Mouse (Mus musculus): Measurements from ENCODE around the gene Tspan10.

The Tspan10 gene

GRCm38 (mm10) chr11:120493351-120493750, 50.9 kb downstream of the Tspan10 start:
- no peak for DNase-seq

GRCm38 (mm10) chr11:120493911-120494310, 51.5 kb downstream of the Tspan10 start:
- no peak for DNase-seq
